Mouse (Mus musculus): ENCODE measurements around the gene Gars. TPM values are rescaled to one million over a fixed set of nuclear protein-coding genes. Genes with fewer than 3 reads are reported as not detected.

Gars gene
- polyA plus RNA-seq, 1 experiment, result 75.3 TPM

- Histone ChIP-seq H3K9me3 (no peaks in the 10 kb centered on the region), H3K27me3 (replicated peaks) (peaks cover 17% of the 10 kb centered on the region), H3K4me3 (replicated peaks) (no peak overlapping the region), H3K4me1 (peaks cover 27% of the 10 kb centered on the region), H3K36me3 (replicated peaks; ENCODE audit: low read length) (no peaks in the 10 kb centered on the region)
- TF ChIP-seq GATA1 (IDR thresholded peaks at IDR 0.05; ENCODE audit: borderline replicate concordance, low read length) (no peak), FLI1 (IDR thresholded peaks at IDR 0.05; ENCODE audit: low read length) (no peak)
These were observed 10.2 kb upstream of the Gars start for GRCm38 (mm10) chr6:55027642-55028041.

GRCm38 (mm10) chr6:55036731-55037130 is 1.1 kb upstream of the Gars start:
- peak overlapping the region; percentile 100 for H3K4me3 ChIP-seq (replicated peaks)
- TF ChIP-seq GATA1 (IDR thresholded peaks at IDR 0.05; ENCODE audit: borderline replicate concordance, low read length) (no peak), FLI1 (IDR thresholded peaks at IDR 0.05; ENCODE audit: low read length) (no peak)
- H3K4me1 ChIP-seq, result peaks cover 40% of the 10 kb centered on the region
- peaks cover 7% of the 10 kb centered on the region for H3K27me3 ChIP-seq (replicated peaks)
- peaks cover 4% of the 10 kb centered on the region for H3K36me3 ChIP-seq (replicated peaks; ENCODE audit: low read length)
- H3K9me3 ChIP-seq, result peaks cover 12% of the 10 kb centered on the region

DNA sequence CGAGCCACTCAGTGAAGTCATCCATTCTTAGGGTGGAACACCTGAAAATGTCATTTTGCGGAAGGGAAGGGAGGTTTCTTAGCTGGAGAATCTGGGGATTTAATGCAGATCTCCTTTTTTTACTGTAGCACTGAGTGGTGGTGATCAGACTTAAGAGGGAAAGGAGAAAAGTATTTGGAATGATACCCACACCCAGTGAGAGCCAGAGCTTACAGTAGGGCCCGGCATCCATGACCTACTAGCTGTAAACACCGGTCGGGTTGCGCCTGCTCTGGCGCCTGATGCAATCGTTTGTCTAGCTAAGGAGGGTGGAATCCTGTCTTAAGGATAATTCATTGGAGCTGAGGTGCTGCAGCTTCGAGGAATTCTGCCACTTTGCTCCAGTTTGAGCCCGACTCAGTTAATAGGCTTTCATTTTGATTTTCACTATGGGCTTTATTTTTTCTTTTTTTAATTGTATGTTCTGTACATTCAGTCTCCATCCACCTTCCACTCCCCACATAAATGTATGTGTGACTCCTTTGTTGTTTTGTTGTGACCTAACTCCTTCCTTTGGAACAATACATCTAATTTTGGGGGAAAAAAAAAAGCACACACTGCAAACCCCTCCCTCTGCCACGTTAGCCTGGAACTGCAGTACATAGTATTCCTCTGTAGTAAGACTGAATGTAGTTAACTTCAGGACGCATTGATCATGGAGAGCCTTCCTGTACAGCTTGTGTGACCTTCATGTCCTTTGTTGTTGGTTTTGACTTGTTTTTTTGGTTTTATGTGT is 1.1 kb downstream of the Gars start:
- TF ChIP-seq FLI1 (IDR thresholded peaks at IDR 0.05; ENCODE audit: low read length) (no peak), GATA1 (IDR thresholded peaks at IDR 0.05; ENCODE audit: borderline replicate concordance, low read length) (no peak)
- Histone ChIP-seq H3K36me3 (replicated peaks; ENCODE audit: low read length) (peaks cover 13% of the 10 kb centered on the region), H3K27me3 (replicated peaks) (peaks cover 2% of the 10 kb centered on the region), H3K4me3 (replicated peaks) (peak overlapping the region; percentile 100), H3K9me3 (peaks cover 12% of the 10 kb centered on the region), H3K4me1 (peaks cover 48% of the 10 kb centered on the region)

DNA sequence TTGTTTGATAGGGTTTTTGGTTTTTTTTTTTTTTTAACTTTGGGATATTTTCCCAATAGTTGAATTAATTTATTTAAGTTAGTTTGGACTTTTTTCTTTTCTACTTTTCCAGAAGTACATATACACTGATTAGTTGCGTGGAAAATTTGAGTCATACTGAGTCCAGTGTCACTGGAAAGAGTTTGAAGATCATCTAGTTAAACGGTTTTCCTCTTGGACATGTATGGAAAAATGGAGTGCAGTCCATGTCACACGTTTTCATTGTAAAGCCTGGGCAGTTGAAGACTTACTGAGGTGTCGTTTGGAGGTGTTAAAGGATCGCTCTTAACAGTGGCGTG is 1.6 kb downstream of the Gars start:
- Histone ChIP-seq H3K4me3 (replicated peaks) (peak overlapping the region; percentile 100), H3K9me3 (peaks cover 12% of the 10 kb centered on the region), H3K27me3 (replicated peaks) (no peaks in the 10 kb centered on the region), H3K36me3 (replicated peaks; ENCODE audit: low read length) (peaks cover 18% of the 10 kb centered on the region), H3K4me1 (peaks cover 53% of the 10 kb centered on the region)
- no peak for TF ChIP-seq GATA1 (IDR thresholded peaks at IDR 0.05; ENCODE audit: borderline replicate concordance, low read length)
- no peak for TF ChIP-seq FLI1 (IDR thresholded peaks at IDR 0.05; ENCODE audit: low read length)

DNA sequence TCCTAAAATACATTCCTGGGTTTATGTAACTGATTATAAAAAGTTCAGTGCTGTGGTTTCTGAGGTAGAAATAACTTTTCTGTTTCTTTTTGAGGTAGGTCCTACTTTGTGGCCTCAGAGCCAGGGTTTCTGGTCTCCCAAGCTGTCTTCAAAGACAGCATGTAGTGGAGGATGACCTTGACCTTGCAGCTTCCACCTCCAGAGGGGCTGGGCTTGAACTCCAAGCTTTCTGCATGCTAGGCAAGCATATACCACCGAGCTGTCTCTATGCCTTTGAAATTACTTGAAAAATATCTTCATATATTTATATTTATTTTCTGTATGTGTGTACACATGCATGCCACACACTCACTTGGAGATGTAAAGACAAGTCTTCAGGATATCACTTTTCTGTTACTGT is 2.2 kb downstream of the Gars start:
- peaks cover 5% of the 10 kb centered on the region for H3K9me3 ChIP-seq
- peak overlapping the region; percentile 72 for H3K4me3 ChIP-seq (replicated peaks)

GRCm38 (mm10) chr6:55043206-55043605 is 5.4 kb downstream of the Gars start:
- TF ChIP-seq GATA1 (IDR thresholded peaks at IDR 0.05; ENCODE audit: borderline replicate concordance, low read length), result no peak
- no peak for TF ChIP-seq FLI1 (IDR thresholded peaks at IDR 0.05; ENCODE audit: low read length)
- Histone ChIP-seq H3K9me3 (no peaks in the 10 kb centered on the region), H3K4me3 (replicated peaks) (peak overlapping the region; percentile 46), H3K27me3 (replicated peaks) (no peaks in the 10 kb centered on the region), H3K36me3 (replicated peaks; ENCODE audit: low read length) (peaks cover 46% of the 10 kb centered on the region), H3K4me1 (peaks cover 75% of the 10 kb centered on the region)

More for the DNA sequence above, 2.2 kb downstream of the Gars start:
- Histone ChIP-seq H3K36me3 (replicated peaks; ENCODE audit: low read length) (peaks cover 23% of the 10 kb centered on the region), H3K4me1 (peaks cover 55% of the 10 kb centered on the region), H3K27me3 (replicated peaks) (no peaks in the 10 kb centered on the region)
- no peak for TF ChIP-seq GATA1 (IDR thresholded peaks at IDR 0.05; ENCODE audit: borderline replicate concordance, low read length)
- no peak for TF ChIP-seq FLI1 (IDR thresholded peaks at IDR 0.05; ENCODE audit: low read length)

DNA sequence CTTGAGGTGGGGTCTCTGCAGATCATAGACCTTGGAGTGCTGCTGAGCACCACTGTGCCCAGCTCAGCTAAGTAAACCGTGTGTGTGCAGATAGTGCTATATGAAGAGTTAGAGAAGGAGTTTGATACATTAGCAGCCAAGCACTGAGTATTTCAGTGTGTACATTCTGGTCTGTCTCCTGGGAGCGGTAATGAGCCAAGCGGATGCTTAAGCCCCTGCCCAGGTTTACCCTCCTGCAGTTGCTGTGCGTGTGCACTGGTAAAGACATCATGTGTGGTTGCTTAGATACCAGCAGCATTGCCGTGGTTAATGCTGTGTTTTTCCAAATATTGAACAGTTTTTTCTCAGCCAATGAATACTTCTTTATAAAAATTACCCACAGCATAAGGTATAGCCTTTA is 6.7 kb downstream of the Gars start:
- Histone ChIP-seq H3K36me3 (replicated peaks; ENCODE audit: low read length) (peaks cover 58% of the 10 kb centered on the region), H3K4me1 (peaks cover 76% of the 10 kb centered on the region), H3K27me3 (replicated peaks) (no peaks in the 10 kb centered on the region), H3K4me3 (replicated peaks) (no peak overlapping the region), H3K9me3 (no peaks in the 10 kb centered on the region)
- no peak for TF ChIP-seq FLI1 (IDR thresholded peaks at IDR 0.05; ENCODE audit: low read length)
- TF ChIP-seq GATA1 (IDR thresholded peaks at IDR 0.05; ENCODE audit: borderline replicate concordance, low read length), result no peak

GRCm38 (mm10) chr6:55045326-55045725 is 7.5 kb downstream of the Gars start:
- Histone ChIP-seq H3K27me3 (replicated peaks) (no peaks in the 10 kb centered on the region), H3K36me3 (replicated peaks; ENCODE audit: low read length) (peaks cover 66% of the 10 kb centered on the region), H3K9me3 (no peaks in the 10 kb centered on the region), H3K4me3 (replicated peaks) (no peak overlapping the region), H3K4me1 (peaks cover 75% of the 10 kb centered on the region)
- no peak for TF ChIP-seq FLI1 (IDR thresholded peaks at IDR 0.05; ENCODE audit: low read length)
- TF ChIP-seq GATA1 (IDR thresholded peaks at IDR 0.05; ENCODE audit: borderline replicate concordance, low read length), result no peak

GRCm38 (mm10) chr6:55049186-55049585 is 11.4 kb downstream of the Gars start:
- Histone ChIP-seq H3K36me3 (replicated peaks; ENCODE audit: low read length) (peaks cover 88% of the 10 kb centered on the region), H3K4me1 (peaks cover 45% of the 10 kb centered on the region), H3K4me3 (replicated peaks) (no peak overlapping the region), H3K9me3 (no peaks in the 10 kb centered on the region), H3K27me3 (replicated peaks) (no peaks in the 10 kb centered on the region)
- no peak for TF ChIP-seq GATA1 (IDR thresholded peaks at IDR 0.05; ENCODE audit: borderline replicate concordance, low read length)
- no peak for TF ChIP-seq FLI1 (IDR thresholded peaks at IDR 0.05; ENCODE audit: low read length)

- Histone ChIP-seq H3K4me1 (peaks cover 47% of the 10 kb centered on the region), H3K27me3 (replicated peaks) (no peaks in the 10 kb centered on the region), H3K9me3 (no peaks in the 10 kb centered on the region), H3K4me3 (replicated peaks) (no peak overlapping the region), H3K36me3 (replicated peaks; ENCODE audit: low read length) (peaks cover 98% of the 10 kb centered on the region)
- TF ChIP-seq FLI1 (IDR thresholded peaks at IDR 0.05; ENCODE audit: low read length), result no peak
- TF ChIP-seq GATA1 (IDR thresholded peaks at IDR 0.05; ENCODE audit: borderline replicate concordance, low read length), result no peak
These were observed 16.7 kb downstream of the Gars start for GRCm38 (mm10) chr6:55054491-55054890.

Data from megakaryocyte, embryonic 14.5 days (primary cell).